Mouse (Mus musculus) embryonic facial prominence, embryonic 11.5 days (tissue): ENCODE results near the gene Gm20388. TPM values are rescaled to one million over a fixed set of nuclear protein-coding genes. Genes with fewer than 3 reads are reported as not detected.
A peak's percentile ranks its signal among the peaks of the same experiment; 100 is the strongest.
"Not testable (repeated sequence)": the region's sequence is repeated elsewhere in the genome, so short reads cannot be mapped to it uniquely, and the experiment has no call there.

Experiments used
- ATAC-seq: fragments of 200-750 bp; cut with Nextera tagmentation; replicated peaks from 2 replicates; pipeline ENCODE4 v1.8.0; 2017; ENCODE audit warnings: low read depth; ENCODE audit not compliant: insufficient number of reproducible peaks, low FRiP score, low TSS enrichment
- DNase-seq: peaks from one replicate; pipeline ENCODE4 v3.0.0-alpha.2; 2015; ENCODE audit warnings: low spot score
- H3K27ac ChIP-seq: fragments of 300-500 bp; sonication (generic); replicated peaks from 2 replicates; pipeline ENCODE4 v1.5.1; 2014; ENCODE audit warnings: mild to moderate bottlenecking, low read depth, low read length, control low read depth
- H3K27me3 ChIP-seq: fragments of 300-500 bp; sonication (generic); 2 replicates; pipeline ENCODE4 v1.6.1; 2014; ENCODE audit warnings: mild to moderate bottlenecking, low read length, moderate library complexity, mixed read lengths; ENCODE audit not compliant: control insufficient read depth, insufficient read depth
- H3K36me3 ChIP-seq: fragments of 300-500 bp; sonication (generic); replicated peaks from 2 replicates; pipeline ENCODE4 v1.6.1; 2014; ENCODE audit warnings: low read depth, mild to moderate bottlenecking, low read length, moderate library complexity, mixed read lengths; ENCODE audit not compliant: control insufficient read depth, insufficient read depth
- H3K4me1 ChIP-seq: fragments of 300-500 bp; sonication (generic); 2 replicates; pipeline ENCODE4 v1.6.1; 2014; ENCODE audit warnings: low read length, mixed read lengths; ENCODE audit not compliant: control insufficient read depth, insufficient read depth
- H3K4me2 ChIP-seq: fragments of 300-500 bp; sonication (generic); 2 replicates; pipeline ENCODE4 v1.6.1; 2014; ENCODE audit warnings: low read depth, mild to moderate bottlenecking, control low read depth, low read length, moderate library complexity
- H3K4me3 ChIP-seq: fragments of 300-500 bp; sonication (generic); 2 replicates; pipeline ENCODE4 v1.5.1; 2014; ENCODE audit warnings: low read depth, low read length, control low read depth
- H3K9ac ChIP-seq: fragments of 300-500 bp; sonication (generic); replicated peaks from 2 replicates; pipeline ENCODE4 v1.6.1; 2014; ENCODE audit warnings: mild to moderate bottlenecking, control low read depth, low read length
- H3K9me3 ChIP-seq: fragments of 300-500 bp; sonication (generic); replicated peaks from 2 replicates; pipeline ENCODE4 v1.6.1; 2016; ENCODE audit warnings: mild to moderate bottlenecking, low read length, inconsistent platforms, mixed read lengths; ENCODE audit not compliant: control insufficient read depth
- WGBS: fragments of 180-500 bp; shearing (Covaris S2); extraction: QIAGEN DNeasy Blood & Tissue Kit; methylation state at CpG from one replicate; pipeline ENCODE4 v1.1.7; 2014; 5-methylcytosine and 5-hydroxymethylcytosine counted together
- polyA plus RNA-seq: library from polyadenylated mRNA; unstranded; fragments of >200 nt; fragmentation: Nextera tagmentation; extraction: Ambion mirVana; gene quantifications from 2 replicates; pipeline ENCODE4 v1.2.1, GENCODE M21; 2014

The Gm20388 gene
- polyA plus RNA-seq, 1 experiment from 2014 or later: 3.1 TPM

- Histone ChIP-seq H3K9me3 (no peaks in the 10 kb centered on the region), H3K27ac (no peak overlapping the region), H3K9ac (no peak overlapping the region), H3K27me3 (no peaks in the 10 kb centered on the region), H3K4me1 (peaks cover 5% of the 10 kb centered on the region; the same call in 1 of the 2 replicates), H3K4me3 (no peak overlapping the region), H3K4me2 (no peak overlapping the region), H3K36me3 (no peaks in the 10 kb centered on the region)
- DNase-seq (no peak), ATAC-seq (no peak)
- 89% methylated on average over 11 of the region's 11 CpGs for WGBS
Measured at GRCm38 (mm10) chr8:120329030-120329748, 418.5 kb downstream of the Gm20388 start.

GRCm38 (mm10) chr8:120331027-120331426 is 420.4 kb downstream of the Gm20388 start:
- Histone ChIP-seq H3K9ac (no peak overlapping the region), H3K27ac (no peak overlapping the region), H3K9me3 (no peaks in the 10 kb centered on the region), H3K36me3 (no peaks in the 10 kb centered on the region), H3K4me1 (peaks cover 15% of the 10 kb centered on the region), H3K4me2 (no peak overlapping the region), H3K27me3 (no peaks in the 10 kb centered on the region), H3K4me3 (no peak overlapping the region)
- ATAC-seq: no peak
- DNase-seq: no peak
- 63% methylated on average over 7 of the region's 7 CpGs for WGBS

- H3K9ac ChIP-seq: no peak overlapping the region
- 80% methylated on average over 16 of the region's 16 CpGs for WGBS
- H3K27ac ChIP-seq: no peak overlapping the region
- no peak overlapping the region for H3K4me3 ChIP-seq
- ATAC-seq (no peak), DNase-seq (peak; percentile 48)
- no peaks in the 10 kb centered on the region for H3K36me3 ChIP-seq
- no peaks in the 10 kb centered on the region for H3K9me3 ChIP-seq
- H3K4me1 ChIP-seq: peaks cover 23% of the 10 kb centered on the region
- no peak overlapping the region for H3K4me2 ChIP-seq
- no peaks in the 10 kb centered on the region for H3K27me3 ChIP-seq
Measured at GRCm38 (mm10) chr8:120332379-120333229, 422.0 kb downstream of the Gm20388 start.

- Histone ChIP-seq H3K27ac (no peak overlapping the region), H3K9ac (no peak overlapping the region), H3K4me2 (no peak overlapping the region), H3K9me3 (no peaks in the 10 kb centered on the region), H3K4me3 (no peak overlapping the region), H3K36me3 (no peaks in the 10 kb centered on the region), H3K27me3 (no peaks in the 10 kb centered on the region), H3K4me1 (peaks cover 25% of the 10 kb centered on the region)
- WGBS: 90% methylated on average over 4 of the region's 4 CpGs
- ATAC-seq (no peak), DNase-seq (no peak)
Measured at GRCm38 (mm10) chr8:120333681-120334080, 423.0 kb downstream of the Gm20388 start.

GRCm38 (mm10) chr8:120334261-120334660 is 423.6 kb downstream of the Gm20388 start:
- not testable (repeated sequence) for H3K27me3 ChIP-seq

GRCm38 (mm10) chr8:120334878-120335261 is 424.2 kb downstream of the Gm20388 start:
- WGBS: 9% methylated on average over 5 of the region's 5 CpGs
- H3K9me3 ChIP-seq: no peaks in the 10 kb centered on the region
- 0 out of 2 replicates have a peak overlapping the region, but pooled peaks have one; percentile 10 for H3K4me2 ChIP-seq
- peak; percentile 79 for DNase-seq
- H3K27ac ChIP-seq: peak overlapping the region; percentile 77
- H3K4me1 ChIP-seq: peaks cover 25% of the 10 kb centered on the region
- H3K9ac ChIP-seq: 0 out of 2 replicates have a peak overlapping the region, but pooled peaks have one; percentile 39
- peak; percentile 71 for ATAC-seq
- H3K4me3 ChIP-seq: no peak overlapping the region
- no peaks in the 10 kb centered on the region for H3K36me3 ChIP-seq
- no peaks in the 10 kb centered on the region for H3K27me3 ChIP-seq

More at GRCm38 (mm10) chr8:120334261-120334660, 423.6 kb downstream of the Gm20388 start:
- not testable (repeated sequence) for H3K9ac ChIP-seq, H3K4me2 ChIP-seq, DNase-seq, H3K9me3 ChIP-seq, H3K36me3 ChIP-seq, H3K4me3 ChIP-seq, ATAC-seq
- Histone ChIP-seq H3K4me1 (peaks cover 25% of the 10 kb centered on the region), H3K27ac (peak overlapping the region; percentile 77)
- WGBS: 60% methylated on average over 3 of the region's 3 CpGs

- H3K4me3 ChIP-seq: no peak overlapping the region
Measured at GRCm38 (mm10) chr8:120335262-120336086, 424.8 kb downstream of the Gm20388 start.

More at GRCm38 (mm10) chr8:120335262-120336086, 424.8 kb downstream of the Gm20388 start:
- peak overlapping the region; percentile 18 for H3K9ac ChIP-seq
- no peaks in the 10 kb centered on the region for H3K36me3 ChIP-seq
- ATAC-seq (no peak), DNase-seq (peak; percentile 54)
- 0 out of 2 replicates have a peak overlapping the region, but pooled peaks have one; percentile 19 for H3K4me2 ChIP-seq
- H3K27ac ChIP-seq: peak overlapping the region; percentile 77
- H3K4me1 ChIP-seq: peaks cover 25% of the 10 kb centered on the region
- 2% methylated on average over 17 of the region's 17 CpGs for WGBS
- H3K27me3 ChIP-seq: no peaks in the 10 kb centered on the region
- no peaks in the 10 kb centered on the region for H3K9me3 ChIP-seq
